ENCODE assay signal across 8 mouse cellular contexts in the genomic region with DNA sequence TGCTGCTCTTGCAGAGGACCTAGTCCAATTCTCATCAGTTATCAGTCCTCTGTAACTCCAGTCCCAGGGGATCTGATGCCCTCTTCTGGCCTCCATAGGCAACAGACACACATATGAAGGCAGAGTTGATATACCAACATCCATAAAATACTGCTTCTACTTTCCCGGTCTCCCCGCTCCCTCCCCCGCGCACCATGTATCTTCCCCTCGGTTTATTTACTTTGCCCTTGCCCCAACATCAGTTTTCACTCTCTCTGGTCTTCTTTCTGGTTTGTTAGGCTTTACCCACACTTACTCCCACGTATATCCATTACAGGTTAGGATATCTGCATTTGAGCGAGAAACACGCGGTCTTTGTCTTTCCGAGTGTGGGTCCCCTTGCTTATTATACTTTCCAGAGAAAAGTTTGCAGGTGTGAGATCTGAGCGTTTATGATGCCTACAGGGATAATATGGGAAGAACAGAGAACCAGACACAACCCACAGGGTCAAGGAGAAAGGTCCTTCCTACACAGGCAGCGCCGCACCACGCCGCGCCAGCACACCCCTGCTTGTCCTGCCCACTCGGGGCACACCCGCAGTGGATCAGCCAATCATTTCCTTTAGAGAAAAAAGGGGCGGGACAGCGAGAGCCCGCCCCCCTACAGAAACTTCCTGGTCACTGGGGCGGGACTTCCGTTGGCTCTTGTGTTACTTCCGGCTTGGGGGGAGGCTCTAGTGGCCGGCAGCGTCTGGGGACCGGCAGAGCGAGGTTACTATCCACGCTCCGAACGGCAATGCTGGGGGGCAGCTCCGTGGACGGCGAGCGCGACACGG. TPM values are rescaled to one million over a fixed set of nuclear protein-coding genes. Genes with fewer than 3 reads are reported as not detected.
A peak's percentile ranks its signal among the peaks of the same experiment; 100 is the strongest.
DNase-seq lines count a peak whose midpoint lies in the region; ATAC-seq lines count a peak whose summit lies in the region.

Gene Eif2ak1 (plus strand): TSS at position 673 of the 815 bp plus-strand sequence.

- peaks cover 10% of the 10 kb centered on the region for H3K4me1 ChIP-seq in hindbrain, embryonic 16.5 days (ENCODE audit: control insufficient read depth, insufficient read depth, low read depth, low read length)

- peaks cover 33% of the 10 kb centered on the region for H3K79me2 ChIP-seq in macrophage (ENCODE audit: inconsistent target)

- peak; percentile 85 for DNase-seq in WW6 (ENCODE audit: low read depth, low spot score)
- DNase-seq in cerebellum, postnatal 4 days (ENCODE audit: low spot score in 2 of 2): peak; percentile 82 to 88
- DNase-seq in gastrocnemius, adult 18-20 months (ENCODE audit: low spot score): peak; percentile 93
- DNase-seq in left cerebral cortex, adult 18-20 months (ENCODE audit: low spot score in 2 of 2): peak; percentile 87 to 90
- peak; percentile 93 for DNase-seq in right cerebral cortex, adult 18-20 months
- peak; percentile 66 for DNase-seq in urinary bladder, postnatal 10 days (ENCODE audit: low spot score)

- peak within 1 kb of the TSS; percentile 78 for H3K27ac ChIP-seq in hindbrain, embryonic 16.5 days (ENCODE audit: low read depth, low read length)
- peak within 1 kb of the TSS; percentile 27; the same call in 1 of the 2 replicates for H3K27ac ChIP-seq in macrophage

- H3K4me3 ChIP-seq in hindbrain, embryonic 16.5 days (ENCODE audit: low read length): peak within 1 kb of the TSS; percentile 93
- peak within 1 kb of the TSS; percentile 70 for H3K4me3 ChIP-seq in macrophage (ENCODE audit: inconsistent target)

- H3K4me2 ChIP-seq in hindbrain, embryonic 16.5 days (ENCODE audit: low read length): peak within 1 kb of the TSS; percentile 98

- WGBS in hindbrain, embryonic 16.5 days: 1% methylated on average over 37 of the region's 37 CpGs
- WGBS in macrophage (ENCODE audit: missing documents): 0% methylated on average over 37 of the region's 37 CpGs

- H3K9ac ChIP-seq in hindbrain, embryonic 16.5 days (ENCODE audit: low read depth, low read length): peak within 1 kb of the TSS; percentile 92

- peak; percentile 99 for ATAC-seq in hindbrain, embryonic 16.5 days

- no peaks in the 10 kb centered on the region for H3K9me3 ChIP-seq in hindbrain, embryonic 16.5 days (ENCODE audit: control insufficient read depth, low read length)

- no peaks in the 10 kb centered on the region for H3K27me3 ChIP-seq in hindbrain, embryonic 16.5 days (replicated peaks; ENCODE audit: control insufficient read depth, insufficient read depth, low read length)

- H3K36me3 ChIP-seq in hindbrain, embryonic 16.5 days (ENCODE audit: control insufficient read depth, insufficient read depth, low read length): no peaks in the 10 kb centered on the region
- H3K36me3 ChIP-seq in macrophage (ENCODE audit: inconsistent target): no peaks in the 10 kb centered on the region

RNA-seq across cellular contexts. Expression of gene Eif2ak1, which starts in this region (rescaled TPM):
- total RNA-seq in gastrocnemius, adult 18-20 months (2021): 10 to 100 TPM; 25.2 to 27.4 TPM
- polyA plus RNA-seq in hindbrain, embryonic 16.5 days (2015; fragmentation: Nextera tagmentation; extraction: Ambion mirVana): 44.6 and 47.9 TPM in 2 replicates
- 10 to 100 TPM; 43.8 to 45.4 TPM for total RNA-seq in left cerebral cortex, adult 18-20 months (2021)
- 10 to 100 TPM in 22 of 26 experiments, 1 to 10 TPM in 4; 5.4 to 46.5 (median 27.2) TPM for total RNA-seq in macrophage (2018; cell fraction: chromatin; rRNA removed)
- total RNA-seq in macrophage (2018; cell fraction: cytosol; rRNA removed): 10 to 100 TPM; 20.5 to 32.8 (median 28.8) TPM
- 10 to 100 TPM in 24 of 26 experiments, 1 to 10 TPM in 2; 8.3 to 36.9 (median 20.0) TPM for total RNA-seq in macrophage (2018; cell fraction: nucleus; rRNA removed)
- polyA plus RNA-seq in macrophage (2018): 23.3 to 44.5 TPM (median 29.3 TPM) in 3 replicates

Comparison
In these comparisons a context has a peak if more than half of its experiments do, and no peak if none do; other contexts are left out.
1. Peak in every context shown above with its lines: DNase-seq, ATAC-seq, H3K4me3 ChIP-seq and H3K27ac ChIP-seq.